Mouse (Mus musculus) kidney, adult 2 months (tissue): ENCODE measurements around the gene Ripk3. TPM values are rescaled to one million over a fixed set of nuclear protein-coding genes. Genes with fewer than 3 reads are reported as not detected.

Source experiments
- DNase-seq: peaks from one replicate; pipeline ENCODE4 v3.0.0; 2021
- H3K27ac ChIP-seq: fragments of 200-500 bp; 2 replicates; pipeline ENCODE4 v1.5.1; 2012; ENCODE audit warnings: low read depth, low read length, control low read depth, inconsistent platforms; ENCODE audit not compliant: insufficient read depth
- H3K27me3 ChIP-seq: fragments of 200-500 bp; replicated peaks from 2 replicates; pipeline ENCODE4 v1.6.1; 2012; ENCODE audit warnings: mild to moderate bottlenecking, moderate library complexity, low read length, inconsistent platforms; ENCODE audit not compliant: control insufficient read depth, insufficient read depth
- H3K36me3 ChIP-seq: fragments of 200-500 bp; 2 replicates; pipeline ENCODE4 v1.6.1; 2012; ENCODE audit warnings: mild to moderate bottlenecking, moderate library complexity, low read length, inconsistent platforms; ENCODE audit not compliant: control insufficient read depth, insufficient read depth
- H3K4me1 ChIP-seq: fragments of 200-500 bp; 2 replicates; pipeline ENCODE4 v1.6.1; 2011; ENCODE audit warnings: low read length; ENCODE audit not compliant: control insufficient read depth, insufficient read depth
- H3K4me3 ChIP-seq: fragments of 200-500 bp; 2 replicates; pipeline ENCODE4 v1.5.1; 2011; ENCODE audit warnings: mild to moderate bottlenecking, low read depth, low read length, control low read depth; ENCODE audit not compliant: insufficient read depth
- CTCF ChIP-seq: fragments of 200-500 bp; conservative IDR thresholded peaks from 2 replicates; pipeline ENCODE4 v1.5.1; 2011; ENCODE audit warnings: low read depth, mild to moderate bottlenecking, control low read depth, low read length, moderate library complexity, mixed read lengths; ENCODE audit not compliant: insufficient read depth, insufficient read length
- POLR2A ChIP-seq: fragments of 200-500 bp; IDR thresholded peaks from one replicate; pipeline ENCODE4 v1.6.1; 2011; ENCODE audit warnings: low read depth, low read length, control low read depth
- WGBS: fragments of 180-500 bp; shearing (Covaris S2); methylation state at CpG from one replicate; pipeline ENCODE4 v1.1.7; 2018; 5-methylcytosine and 5-hydroxymethylcytosine counted together
- polyA plus RNA-seq: library from polyadenylated mRNA; depleted of rRNA; stranded (reverse); fragments of >200 nt; gene quantifications from 2 replicates; pipeline ENCODE4 v1.2.3, GENCODE M21; 2012

The Ripk3 gene
- polyA plus RNA-seq, 1 experiment, result 4.7 TPM

- Histone ChIP-seq H3K4me3 (no peak overlapping the region), H3K4me1 (no peaks in the 10 kb centered on the region), H3K27me3 (no peaks in the 10 kb centered on the region), H3K27ac (no peak overlapping the region; the same call in 1 of the 2 replicates), H3K36me3 (no peaks in the 10 kb centered on the region)
- no peak for DNase-seq
- TF ChIP-seq CTCF (no peak), POLR2A (no peak)
- 57% methylated on average over 2 of the region's 2 CpGs for WGBS
Measured at GRCm38 (mm10) chr14:55793461-55793860, 4.8 kb upstream of the Ripk3 start.

GRCm38 (mm10) chr14:55787731-55788130 is 934 bp downstream of the Ripk3 start:
- no peak for DNase-seq
- Histone ChIP-seq H3K4me3 (no peak overlapping the region), H3K27me3 (no peaks in the 10 kb centered on the region), H3K27ac (no peak overlapping the region), H3K36me3 (no peaks in the 10 kb centered on the region), H3K4me1 (no peaks in the 10 kb centered on the region)
- 57% methylated on average over 11 of the region's 11 CpGs for WGBS
- TF ChIP-seq POLR2A (no peak), CTCF (no peak)

- peak; percentile 12 for DNase-seq
- Histone ChIP-seq H3K4me3 (no peak overlapping the region), H3K4me1 (no peaks in the 10 kb centered on the region), H3K27me3 (no peaks in the 10 kb centered on the region), H3K27ac (no peak overlapping the region), H3K36me3 (no peaks in the 10 kb centered on the region)
- TF ChIP-seq CTCF (peak; percentile 39; the same call in 1 of the 2 replicates), POLR2A (no peak)
- WGBS, result 44% methylated on average over 6 of the region's 6 CpGs
Measured at GRCm38 (mm10) chr14:55785195-55785594, 3.5 kb downstream of the Ripk3 start.

GRCm38 (mm10) chr14:55783958-55784235 is 4.8 kb downstream of the Ripk3 start, which contains the start of gene Adcy4:
Adcy4 (minus strand) TSS chr14:55784095.
- peak; percentile 43 for DNase-seq
- Histone ChIP-seq H3K27ac (peak within 1 kb of the TSS; percentile 77), H3K27me3 (no peaks in the 10 kb centered on the region), H3K4me3 (peak within 1 kb of the TSS; percentile 51), H3K36me3 (no peaks in the 10 kb centered on the region), H3K4me1 (no peaks in the 10 kb centered on the region)
- TF ChIP-seq CTCF (no peak), POLR2A (no peak)
- 12% methylated on average over 13 of the region's 13 CpGs for WGBS

GRCm38 (mm10) chr14:55783171-55783957 is 5.3 kb downstream of the Ripk3 start:
- Histone ChIP-seq H3K27me3 (no peaks in the 10 kb centered on the region), H3K27ac (peak overlapping the region; percentile 44), H3K36me3 (no peaks in the 10 kb centered on the region), H3K4me3 (peak overlapping the region; percentile 51), H3K4me1 (no peaks in the 10 kb centered on the region)
- DNase-seq, result peak; percentile 82
- TF ChIP-seq CTCF (no peak), POLR2A (no peak)
- 7% methylated on average over 31 of the region's 31 CpGs for WGBS

- DNase-seq, result no peak
- H3K4me1 ChIP-seq, result no peaks in the 10 kb centered on the region
- no peaks in the 10 kb centered on the region for H3K36me3 ChIP-seq
- no peaks in the 10 kb centered on the region for H3K27me3 ChIP-seq
- H3K27ac ChIP-seq, result peak overlapping the region; percentile 77
- 41% methylated on average over 9 of the region's 9 CpGs for WGBS
- TF ChIP-seq CTCF (no peak), POLR2A (no peak)
- peak overlapping the region; percentile 35; the same call in 1 of the 2 replicates for H3K4me3 ChIP-seq
Measured at GRCm38 (mm10) chr14:55782361-55782960, 6.2 kb downstream of the Ripk3 start.

- Histone ChIP-seq H3K27ac (no peak overlapping the region), H3K36me3 (no peaks in the 10 kb centered on the region), H3K27me3 (no peaks in the 10 kb centered on the region), H3K4me1 (no peaks in the 10 kb centered on the region), H3K4me3 (peak overlapping the region; percentile 26; the same call in 1 of the 2 replicates)
- peak; percentile 82 for DNase-seq
- WGBS, result 13% methylated on average over 14 of the region's 14 CpGs
- TF ChIP-seq POLR2A (no peak), CTCF (peak; percentile 100)
Measured at GRCm38 (mm10) chr14:55781310-55781709, 7.4 kb downstream of the Ripk3 start.
